Mouse (Mus musculus) heart, postnatal 10 days (tissue): ENCODE results near the gene Cdc14a. TPM values are rescaled to one million over a fixed set of nuclear protein-coding genes. Genes with fewer than 3 reads are reported as not detected.

Experiments
- DNase-seq, 2 experiments: peaks; one replicate each; pipeline ENCODE4 v3.0.0; 2021
- intact Hi-C: fragments of 180-260 bp; cut with DNase I; formaldehyde crosslinking; loops from one replicate; pipeline ENCODE4 v1.15.1; 2025
- total RNA-seq, 2 experiments: library from RNA; stranded (reverse); gene quantifications; 2 replicates each; pipeline ENCODE4 v1.2.3; 2021

Gene Cdc14a
- total RNA-seq, 2 experiments from 2014 or later, result 5.2 to 6.5 TPM

DNA sequence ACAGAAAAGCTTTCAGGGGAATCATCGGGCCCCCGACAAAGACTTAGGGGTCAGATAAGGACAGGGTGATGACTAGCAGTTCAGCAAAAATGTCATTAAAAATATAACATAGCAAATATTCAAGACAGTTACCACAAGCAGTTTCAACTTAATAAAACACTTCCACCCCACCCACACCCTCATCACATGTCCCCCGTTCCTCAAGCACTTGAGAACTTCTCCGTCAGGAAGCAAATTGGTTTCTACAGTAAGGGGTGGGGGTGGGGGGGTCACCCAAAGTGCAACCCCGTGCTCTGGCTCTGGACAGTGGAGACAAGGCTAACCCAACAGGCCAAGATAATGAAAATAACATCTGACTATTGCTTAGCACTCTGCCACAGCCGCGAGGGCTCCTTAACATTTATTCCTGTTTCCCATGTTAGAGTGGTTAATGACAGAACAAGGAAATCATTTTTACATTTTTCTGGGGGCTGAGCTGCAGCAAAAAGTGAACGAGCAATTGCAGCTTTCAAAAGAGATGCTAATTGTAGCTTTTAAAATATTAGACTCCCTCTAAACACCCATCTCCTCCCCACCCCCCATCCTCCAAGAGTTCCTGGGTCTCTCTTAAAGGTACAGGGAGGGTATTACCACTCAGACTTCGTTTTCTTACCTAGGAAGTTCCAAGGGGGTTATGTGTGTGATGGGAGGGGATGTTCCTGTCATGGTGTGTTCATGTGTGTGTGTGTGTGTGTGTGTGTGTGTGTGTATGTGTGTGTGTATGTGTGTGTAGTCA lies 133.6 kb downstream of the Cdc14a start:
- intact Hi-C loops, result no loop called here
- DNase-seq, result no peak

DNA sequence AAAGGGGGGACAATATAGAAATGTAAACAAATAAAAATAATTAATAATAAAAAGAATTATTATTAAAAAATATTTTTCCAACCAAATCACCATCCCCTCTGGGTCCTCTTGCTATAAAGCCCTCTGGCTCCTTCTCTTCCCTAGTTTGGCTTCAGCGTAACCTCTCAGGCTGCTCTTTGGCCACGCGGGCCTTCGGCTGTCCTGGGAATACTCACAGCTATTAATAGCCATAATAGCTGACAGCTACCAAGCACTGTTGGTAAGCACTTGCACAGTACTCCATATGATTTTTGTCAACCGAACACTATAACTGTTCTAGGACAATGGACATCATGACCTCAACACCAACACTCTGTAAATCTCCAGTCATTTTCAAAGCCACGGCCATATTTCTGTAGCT lies 135.0 kb downstream of the Cdc14a start:
- intact Hi-C loops, result no loop called here
- DNase-seq, result peak; percentile 40 to 50

DNA sequence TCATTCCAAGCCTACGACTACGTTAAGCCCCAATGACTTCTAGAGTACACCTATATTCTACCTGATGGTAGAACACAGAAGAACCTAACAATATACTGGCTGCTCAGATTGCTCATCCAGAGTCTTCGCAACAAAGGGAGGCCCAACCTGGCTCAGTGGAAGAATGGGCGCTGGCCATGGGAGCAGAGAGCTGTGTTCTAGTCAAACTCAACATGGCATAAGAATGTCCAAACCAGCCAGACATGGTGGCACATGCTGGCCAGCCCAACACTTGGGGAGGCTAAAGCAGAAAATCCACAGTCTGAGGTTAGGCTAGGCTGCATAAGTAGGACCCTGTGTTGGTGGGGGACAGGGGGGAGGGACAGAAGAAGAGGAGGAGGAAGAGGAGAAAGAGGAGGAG lies 139.1 kb downstream of the Cdc14a start:
- intact Hi-C loops, result no loop called here

DNA sequence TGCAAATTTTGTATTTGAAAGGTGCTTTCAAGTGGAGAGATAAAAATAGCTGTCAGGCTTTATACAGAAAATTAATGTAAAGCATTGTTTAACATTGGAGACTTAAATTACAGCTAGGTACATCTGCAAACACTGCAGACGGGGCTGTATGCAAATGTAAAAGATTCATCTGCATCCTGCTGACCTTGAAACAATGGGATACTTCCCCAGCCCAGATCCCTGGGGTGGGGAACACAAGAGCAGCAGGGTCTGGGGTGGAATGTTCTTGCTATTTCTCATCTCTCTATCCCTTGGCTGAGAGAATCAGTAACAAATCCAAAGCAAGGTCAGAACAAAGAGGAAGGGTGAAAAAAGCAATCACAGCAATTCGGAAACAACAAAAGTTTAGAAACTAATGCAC lies 139.8 kb downstream of the Cdc14a start:
- DNase-seq, result no peak
- intact Hi-C loops, result no loop called here

More for the DNA sequence above, 139.1 kb downstream of the Cdc14a start:
- no peak for DNase-seq

DNA sequence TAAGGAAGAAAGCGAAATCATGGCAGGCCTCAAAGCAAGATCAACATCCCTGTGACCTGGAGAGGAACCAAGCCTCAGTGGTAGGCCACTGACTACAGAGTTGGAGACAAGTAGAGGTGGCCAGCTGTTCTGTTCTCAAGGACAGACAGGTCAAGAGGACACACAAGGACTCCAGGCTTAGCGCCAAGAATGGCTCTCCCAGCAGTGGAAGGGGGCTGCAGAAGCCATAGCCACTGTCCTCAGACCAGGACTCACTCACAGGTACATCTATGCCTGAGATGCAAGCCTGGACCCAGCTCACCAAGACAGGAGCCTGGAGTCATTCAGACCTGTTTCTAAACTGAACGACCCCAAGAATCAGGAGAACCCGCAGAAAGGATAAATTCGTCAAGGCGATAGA lies 142.2 kb downstream of the Cdc14a start:
- DNase-seq, result no peak
- intact Hi-C loops, result no loop called here

DNA sequence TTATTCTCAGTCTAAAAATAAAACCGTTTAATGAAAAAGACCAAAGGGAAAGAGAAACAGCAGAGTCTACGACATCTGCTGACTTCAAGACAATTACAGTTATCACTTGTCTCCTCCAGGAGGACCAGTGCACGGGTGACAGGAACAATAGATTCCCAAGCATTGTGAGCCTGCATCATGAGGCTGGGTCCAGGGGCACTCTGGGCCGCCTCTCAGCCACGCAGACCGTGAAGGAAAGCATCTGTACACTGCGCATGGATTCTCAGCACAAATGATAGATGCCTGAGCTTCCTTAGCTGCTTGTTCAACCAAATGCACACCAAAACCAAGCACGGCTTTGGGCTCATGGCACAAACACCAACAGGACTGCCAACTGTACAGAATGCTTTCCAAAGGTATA lies 146.7 kb downstream of the Cdc14a start:
- intact Hi-C loops, result no loop called here

DNA sequence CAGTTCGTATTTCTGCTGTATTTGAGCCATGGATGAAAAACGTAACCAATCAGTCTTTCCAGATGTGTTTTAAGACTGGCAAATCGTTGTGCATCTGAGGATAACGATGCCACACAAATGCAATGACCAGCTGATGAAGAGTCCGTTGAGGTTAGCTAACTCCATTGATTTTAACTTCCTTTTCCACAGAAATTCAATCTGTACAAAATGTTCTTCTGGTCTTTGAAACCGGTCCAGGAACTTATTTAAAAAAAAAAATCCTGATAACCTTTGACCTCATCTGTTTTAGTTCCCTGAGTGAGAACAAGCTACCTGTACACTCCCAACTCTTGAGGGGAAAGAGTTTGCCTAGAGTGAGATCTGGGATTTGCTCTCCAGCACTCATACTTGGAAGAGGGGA lies 152.2 kb downstream of the Cdc14a start:
- intact Hi-C loops, result no loop called here
- DNase-seq, result no peak

More for the DNA sequence above, 146.7 kb downstream of the Cdc14a start:
- no peak for DNase-seq

DNA sequence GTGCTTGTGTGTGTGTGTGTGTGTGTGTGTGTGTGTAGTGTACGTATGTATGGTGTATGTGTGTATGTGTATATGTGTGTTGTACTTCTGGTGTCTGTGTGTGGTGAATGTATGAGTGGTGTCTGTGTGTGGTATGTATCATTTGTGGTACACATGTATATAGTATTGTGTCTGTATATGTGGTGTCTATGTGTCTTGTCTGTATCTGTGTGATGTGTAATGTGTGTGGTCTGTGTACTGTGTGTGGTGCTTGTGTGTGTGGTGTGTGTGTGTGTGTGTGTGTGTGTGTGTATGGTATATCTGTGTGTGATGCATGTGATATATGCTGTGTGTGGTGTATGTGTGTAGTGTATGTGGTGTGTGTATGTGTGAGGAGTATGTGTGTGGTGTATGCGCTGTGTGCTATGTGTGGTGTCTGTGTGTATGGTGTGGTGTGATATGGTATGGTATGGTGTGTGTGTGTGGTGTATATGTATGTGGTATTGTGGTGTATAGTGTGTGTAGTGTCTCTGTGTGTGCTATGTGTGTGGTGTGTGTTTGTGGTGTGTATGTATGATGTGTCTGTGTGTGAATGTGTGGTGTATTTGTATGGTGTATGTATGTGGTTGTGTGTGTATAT lies 156.7 kb downstream of the Cdc14a start:
- DNase-seq, result no peak
- intact Hi-C loops, result no loop called here

DNA sequence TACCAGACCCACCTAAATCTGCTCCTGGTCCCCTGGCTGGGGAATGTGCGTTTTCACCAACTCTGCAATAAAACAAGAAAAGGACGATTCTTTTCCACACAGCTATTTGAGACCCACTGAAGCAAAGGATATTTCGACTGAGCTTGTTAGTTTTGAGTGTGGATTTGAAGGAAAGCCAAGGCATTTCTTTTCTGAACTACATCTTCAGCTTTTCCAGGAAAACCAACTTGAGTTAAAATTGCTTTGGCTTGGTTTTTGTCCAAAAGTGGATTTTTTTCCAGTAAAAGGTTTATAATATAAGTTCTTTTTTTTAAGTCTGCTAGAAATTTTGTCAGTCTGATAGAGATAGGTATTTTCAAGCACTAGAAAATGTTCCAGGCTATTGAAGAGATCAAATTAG lies 157.5 kb downstream of the Cdc14a start:
- intact Hi-C loops, result no loop called here
- no peak for DNase-seq

DNA sequence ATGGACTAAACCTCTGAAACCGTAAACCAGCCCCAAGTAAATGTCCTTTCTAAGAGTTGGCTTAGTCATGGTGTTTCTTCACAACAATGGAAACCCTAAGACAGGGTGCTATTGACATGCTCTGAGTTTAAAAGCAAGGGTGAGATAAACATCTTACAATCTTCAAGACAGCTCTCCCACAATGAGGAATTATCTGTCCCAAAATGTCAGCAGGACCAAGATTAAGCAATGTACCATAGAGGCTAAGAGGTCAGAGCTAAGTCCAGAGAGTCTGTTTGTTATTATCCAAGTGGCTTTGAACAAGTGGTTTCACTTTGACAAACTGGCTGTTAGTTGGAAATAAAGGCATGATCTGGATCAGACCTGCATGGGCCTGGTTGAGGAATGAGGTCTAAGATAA lies 159.9 kb downstream of the Cdc14a start:
- DNase-seq, result no peak
- intact Hi-C loops, result no loop called here

DNA sequence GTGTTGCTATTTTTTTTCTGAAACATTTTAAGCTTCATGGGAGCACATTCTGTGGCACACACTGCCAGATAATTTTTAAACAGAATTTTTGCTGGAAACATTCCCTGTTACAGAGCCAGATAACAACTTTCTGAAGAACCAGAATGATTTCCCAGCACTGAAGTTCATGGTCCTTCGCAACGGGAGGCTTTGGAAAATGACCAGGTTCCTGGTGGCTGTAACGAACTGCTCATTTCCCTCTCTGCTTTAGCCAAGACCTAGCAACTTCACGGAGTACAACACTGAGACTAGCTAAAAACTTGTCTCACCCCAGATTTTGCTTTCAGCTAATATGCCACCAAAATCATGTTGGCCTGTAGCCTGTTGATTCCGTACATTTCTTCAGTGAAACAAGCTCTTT lies 160.8 kb downstream of the Cdc14a start:
- peak in 1 of 2 experiments; percentile 14 for DNase-seq
- intact Hi-C loops, result no loop called here

DNA sequence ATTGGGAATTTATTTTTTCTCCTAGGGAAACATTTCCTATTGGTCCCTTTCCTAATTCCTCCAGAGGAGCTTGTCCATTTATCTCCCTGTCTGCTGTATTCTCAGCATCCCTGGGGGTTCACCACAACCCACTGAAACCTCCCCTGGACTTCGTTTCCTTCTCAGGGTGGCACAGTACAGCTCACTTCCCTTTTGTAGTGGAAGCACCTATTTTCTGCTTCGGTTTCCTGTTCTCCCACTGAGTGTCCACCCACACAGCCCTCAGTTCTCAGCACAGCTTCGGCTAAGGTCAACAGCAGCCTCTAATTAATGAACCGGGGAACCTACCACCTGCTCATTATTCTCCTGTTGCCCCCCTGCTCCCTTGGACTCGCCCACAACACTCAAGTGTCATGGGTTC lies 167.7 kb downstream of the Cdc14a start:
- intact Hi-C loops, result no loop called here
- no peak for DNase-seq

DNA sequence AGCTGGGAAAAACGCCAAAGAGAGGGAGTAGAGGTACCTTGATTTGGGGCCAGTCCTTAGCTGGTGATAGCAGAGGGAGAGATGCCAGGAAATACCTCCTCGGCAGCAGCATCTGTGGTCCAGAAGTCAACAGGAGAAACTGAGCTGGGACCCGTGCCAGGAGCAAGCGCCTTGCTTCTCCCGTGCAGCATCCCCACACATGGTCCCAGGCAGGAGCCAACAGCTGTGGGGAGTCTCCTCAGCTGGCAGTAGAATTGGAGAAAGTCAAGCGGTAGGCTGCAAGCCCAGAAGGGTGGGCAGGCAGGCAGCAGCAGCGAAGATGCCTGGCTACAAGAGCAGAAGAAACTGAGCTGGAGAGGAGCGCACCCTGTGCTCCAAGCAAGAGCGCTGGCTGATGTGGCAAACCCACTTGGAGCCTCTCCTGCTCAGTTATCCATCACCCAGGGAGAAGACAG lies 170.7 kb downstream of the Cdc14a start, which contains the start of gene Gpr88:
Gpr88 (minus strand) TSS at position 427 of the 455 bp plus-strand sequence.
- peak; percentile 66 to 68 for DNase-seq
- intact Hi-C loops, result loop anchor here (5.0 kb wide), 1 partner anchor 74 kb away; no protein-coding TSS in a partner anchor

DNA sequence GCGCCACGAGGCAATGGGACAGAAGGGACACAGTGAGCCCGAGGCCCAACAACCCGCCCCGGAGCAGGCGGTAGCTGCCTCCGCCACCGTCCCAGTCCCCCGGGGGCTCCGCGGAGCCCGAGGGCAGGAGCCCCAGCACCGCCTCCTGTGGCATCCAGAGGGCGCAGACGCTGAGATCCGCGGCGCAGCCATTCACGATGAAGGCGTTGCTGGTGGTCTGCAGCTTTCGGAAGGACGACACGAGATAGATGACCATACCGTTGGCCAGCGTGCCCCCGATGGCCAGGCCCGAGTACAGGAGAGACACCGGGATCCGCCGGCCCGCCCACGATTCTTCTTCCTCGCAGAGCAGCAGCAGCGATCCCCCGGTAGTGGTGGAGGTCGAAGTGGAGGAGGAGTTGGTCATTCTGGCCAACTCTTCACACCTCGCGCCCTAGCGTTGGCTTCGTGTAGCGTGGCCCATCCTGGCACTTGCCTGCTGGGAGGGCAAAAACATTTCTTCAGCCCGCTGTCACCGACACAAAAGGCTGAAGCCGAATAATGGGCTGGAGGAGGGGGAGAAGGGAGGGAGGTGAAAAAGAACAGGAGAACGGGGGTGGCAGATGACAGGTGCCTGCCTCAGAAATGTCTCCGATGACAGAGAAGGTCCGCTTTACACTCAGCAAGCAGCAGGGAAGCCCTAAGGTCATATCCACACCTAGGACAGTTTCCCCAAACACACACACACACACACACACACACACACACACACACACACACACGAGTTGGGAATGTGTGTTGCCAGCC lies 171.4 kb downstream of the Cdc14a start:
- DNase-seq, result peak; percentile 25 to 33
- intact Hi-C loops, result loop anchor here (5.0 kb wide), 1 partner anchor 75 kb away; no protein-coding TSS in a partner anchor

DNA sequence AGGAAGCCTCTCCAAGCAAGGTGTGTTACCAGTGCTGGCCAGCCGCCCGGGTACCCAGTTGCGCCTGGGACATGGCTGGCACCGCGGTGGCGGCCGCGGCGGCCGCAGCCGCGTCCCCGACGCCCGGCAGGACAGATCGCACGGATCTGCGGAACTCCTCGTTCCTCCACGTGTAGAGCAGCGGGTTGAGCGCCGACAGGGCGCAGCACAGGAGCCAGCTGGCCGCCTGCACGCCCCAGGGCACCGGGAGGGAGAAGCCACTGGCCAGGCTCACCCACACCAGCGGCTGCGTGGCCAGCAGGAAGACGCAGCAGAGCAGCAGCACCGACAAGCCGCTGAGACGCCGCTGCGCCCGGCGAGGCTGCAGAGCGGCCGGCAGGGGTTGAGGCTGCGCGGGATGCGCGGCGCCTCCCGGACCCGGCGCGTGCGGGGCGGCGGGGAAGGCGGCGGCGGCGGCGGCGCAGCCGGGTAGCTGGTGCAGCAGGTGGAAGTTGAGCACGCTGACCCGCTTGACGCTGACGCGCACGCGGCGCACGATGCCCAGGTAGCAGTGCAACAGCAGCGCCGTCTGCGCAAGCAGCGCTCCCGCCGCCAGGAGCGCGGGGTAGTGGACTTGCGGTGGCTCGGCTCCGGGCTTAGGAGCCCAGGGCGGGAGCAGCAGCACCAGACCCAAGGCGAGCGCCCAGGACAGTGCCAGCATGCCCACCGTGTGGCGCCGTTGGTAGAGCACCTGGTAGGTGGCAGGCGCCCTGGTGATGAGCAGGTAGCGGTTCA lies 172.2 kb downstream of the Cdc14a start:
- peak; percentile 36 to 40 for DNase-seq
- intact Hi-C loops, result loop anchor here (5.0 kb wide), 1 partner anchor 76 kb away; no protein-coding TSS in a partner anchor

DNA sequence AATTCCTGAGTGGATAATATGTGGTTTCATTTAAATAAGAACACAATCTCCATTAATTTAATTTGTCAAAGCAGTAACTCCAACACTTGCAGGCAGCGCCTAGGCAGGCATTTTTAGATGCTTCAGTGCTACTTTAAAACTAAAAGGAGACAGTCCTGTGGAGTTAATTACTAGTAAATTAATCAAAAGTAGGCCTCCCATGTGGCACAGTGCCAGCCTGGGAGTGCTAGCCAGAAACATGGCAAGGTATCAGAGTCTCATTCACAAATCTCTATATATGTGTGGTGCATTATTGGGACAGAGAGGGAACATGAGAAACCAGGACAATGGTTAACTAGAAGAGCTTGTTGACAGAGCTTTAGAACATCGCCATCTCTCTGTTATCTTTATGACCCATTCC lies 174.8 kb downstream of the Cdc14a start:
- intact Hi-C loops, result no loop called here

DNA sequence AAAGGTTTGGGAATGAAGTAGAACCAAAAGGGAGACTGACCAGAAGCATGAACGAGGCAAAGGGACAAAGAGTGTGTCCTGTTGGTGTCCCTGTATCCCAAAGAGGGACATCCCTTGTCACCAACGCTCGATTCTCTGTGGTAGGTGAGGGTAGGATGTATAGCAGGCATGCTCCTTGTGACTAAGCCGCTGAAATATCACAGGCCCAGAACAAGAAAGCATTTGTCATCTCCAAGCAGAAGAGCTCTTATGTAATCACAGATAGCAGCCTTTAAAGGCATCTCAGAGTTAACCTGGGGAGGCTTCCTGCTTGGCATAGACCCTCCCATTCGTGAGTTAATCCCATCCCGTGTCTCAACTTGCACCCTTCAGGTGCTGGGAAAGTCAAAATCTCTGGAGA lies 179.4 kb downstream of the Cdc14a start:
- intact Hi-C loops, result no loop called here

More for the DNA sequence above, 174.8 kb downstream of the Cdc14a start:
- DNase-seq, result no peak

DNA sequence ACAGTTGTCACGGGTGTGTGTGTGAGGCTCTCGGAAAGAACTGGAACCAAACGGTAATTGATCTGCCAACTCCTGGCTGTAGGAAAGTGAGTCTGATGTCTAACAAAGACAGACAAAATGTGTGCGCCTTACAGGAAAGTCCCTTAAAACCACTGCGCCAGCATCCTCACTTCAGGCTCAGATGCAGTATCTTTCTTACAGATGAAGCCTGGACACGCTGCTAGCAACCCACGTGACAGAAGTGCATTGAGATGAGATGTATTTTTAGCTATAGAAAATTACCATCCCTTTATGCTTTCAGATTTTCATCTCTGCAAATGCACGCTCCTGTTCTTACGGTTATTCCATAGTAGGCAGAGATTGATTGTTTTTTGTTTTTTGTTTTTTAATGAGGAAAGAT lies 181.1 kb downstream of the Cdc14a start:
- intact Hi-C loops, result no loop called here
- no peak for DNase-seq

More for the DNA sequence above, 179.4 kb downstream of the Cdc14a start:
- no peak for DNase-seq

DNA sequence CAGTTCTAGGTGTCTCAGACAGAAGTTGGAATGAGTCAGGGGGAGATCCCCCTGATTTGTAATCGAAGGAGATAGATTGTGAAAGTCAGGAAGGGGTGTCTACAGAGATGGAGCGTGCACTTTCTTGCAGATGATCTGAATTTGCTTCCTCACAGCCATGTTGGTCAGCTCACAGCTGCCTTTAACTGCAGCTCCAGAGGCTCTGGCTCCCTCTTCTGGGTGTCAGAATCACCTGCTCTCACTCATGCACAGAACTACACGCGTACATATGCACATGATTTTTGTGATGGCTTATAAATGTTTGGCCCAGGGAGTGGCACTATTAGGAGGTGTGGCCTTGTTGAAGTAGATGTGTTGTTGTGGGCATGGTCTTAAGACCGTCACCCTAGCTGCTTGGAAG lies 186.3 kb downstream of the Cdc14a start:
- intact Hi-C loops, result no loop called here
- no peak for DNase-seq

DNA sequence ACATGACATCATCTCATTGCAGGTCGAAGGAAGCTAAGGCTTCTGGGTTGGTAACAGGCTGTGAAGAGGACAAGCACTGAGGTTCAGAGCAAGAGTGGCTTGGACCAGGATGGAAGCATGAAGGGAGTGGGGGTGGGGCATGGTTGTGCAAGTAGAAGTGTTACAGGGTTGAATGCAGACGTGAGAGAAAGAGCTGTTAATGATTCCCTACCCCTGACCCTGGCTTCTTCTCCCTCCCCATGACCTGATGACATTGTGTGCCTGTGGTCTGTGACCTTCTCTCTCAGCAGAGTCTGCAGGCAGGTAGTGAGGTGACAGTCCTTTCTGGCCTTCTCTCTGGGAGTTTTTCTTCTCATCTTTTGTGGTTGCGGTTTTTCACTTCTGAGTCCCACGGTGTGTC lies 187.0 kb downstream of the Cdc14a start:
- intact Hi-C loops, result no loop called here
- no peak for DNase-seq
